Mouse (Mus musculus): ENCODE measurements around the gene Ran.

- TF ChIP-seq GATA1 (IDR thresholded peaks at IDR 0.05; ENCODE audit: low read length) (no peak), TAL1 (IDR thresholded peaks at IDR 0.05; ENCODE audit: low read length) (no peak)
These were observed 45.4 kb downstream of the Ran start for GRCm38 (mm10) chr5:129065301-129065700.
